Mouse (Mus musculus): ENCODE measurements around the gene Shoc2. TPM values are rescaled to one million over a fixed set of nuclear protein-coding genes. Genes with fewer than 3 reads are reported as not detected.

Shoc2 gene
- polyA plus RNA-seq, 1 experiment = 35.5 TPM

DNA sequence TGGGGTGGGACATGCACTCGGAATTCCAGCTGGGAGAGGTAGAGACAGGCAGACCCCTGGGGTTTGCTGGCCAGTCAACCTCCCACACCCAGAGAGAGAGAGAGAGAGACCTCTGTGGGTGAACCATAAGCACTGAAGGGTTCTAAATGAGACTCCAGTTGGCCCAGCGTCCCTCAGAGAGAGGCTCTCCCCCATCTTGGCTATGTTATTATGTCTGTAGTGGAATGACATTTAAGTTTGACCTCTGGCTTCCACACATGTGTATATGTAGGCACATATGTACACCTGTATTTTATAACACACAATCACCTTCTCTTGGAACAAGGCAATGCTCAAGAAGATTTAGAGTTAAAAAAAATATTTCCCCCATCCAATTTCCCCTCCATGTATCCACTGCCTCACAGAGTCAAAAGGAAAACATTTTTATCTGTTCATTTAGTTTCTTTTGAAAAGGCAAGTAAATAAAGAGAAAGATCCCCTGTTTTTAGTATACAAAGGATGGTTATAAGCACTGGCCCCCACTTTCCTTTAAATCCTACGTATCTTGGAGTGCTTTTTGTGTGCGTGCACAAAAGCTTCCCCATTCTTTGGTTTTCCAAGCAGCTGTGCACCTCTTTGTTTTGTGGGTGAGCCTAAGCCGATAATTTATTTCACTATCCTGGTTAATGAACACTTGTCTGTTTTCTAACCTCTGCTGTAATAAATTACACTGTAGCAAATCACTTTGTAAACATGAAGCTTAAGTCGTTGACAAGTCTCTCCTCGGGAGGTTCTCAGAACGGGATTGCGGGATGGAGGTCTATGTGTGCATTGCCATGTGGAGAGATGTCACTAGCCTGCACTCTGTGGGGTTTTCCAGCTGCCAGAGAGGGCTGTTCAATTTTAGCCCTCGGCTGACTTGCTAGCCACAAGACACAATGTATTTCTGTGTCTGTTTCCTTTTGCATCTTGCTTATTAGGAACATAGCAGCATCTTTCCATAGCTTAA is 132.6 kb downstream of the Shoc2 start:
- no peak overlapping the region for H3K4me3 ChIP-seq (ENCODE audit: insufficient read depth, low read length)
- H3K27ac ChIP-seq (ENCODE audit: insufficient read depth, low read depth, low read length) = no peak overlapping the region
- no peaks in the 10 kb centered on the region for H3K4me1 ChIP-seq (ENCODE audit: control insufficient read depth, insufficient read depth, low read length)
- TF ChIP-seq POLR2A (IDR thresholded peaks at IDR 0.05; ENCODE audit: borderline replicate concordance, low read depth, low read length) = no peak
- no peak for TF ChIP-seq CTCF (IDR thresholded peaks at IDR 0.05; ENCODE audit: low read depth, low read length)

DNA sequence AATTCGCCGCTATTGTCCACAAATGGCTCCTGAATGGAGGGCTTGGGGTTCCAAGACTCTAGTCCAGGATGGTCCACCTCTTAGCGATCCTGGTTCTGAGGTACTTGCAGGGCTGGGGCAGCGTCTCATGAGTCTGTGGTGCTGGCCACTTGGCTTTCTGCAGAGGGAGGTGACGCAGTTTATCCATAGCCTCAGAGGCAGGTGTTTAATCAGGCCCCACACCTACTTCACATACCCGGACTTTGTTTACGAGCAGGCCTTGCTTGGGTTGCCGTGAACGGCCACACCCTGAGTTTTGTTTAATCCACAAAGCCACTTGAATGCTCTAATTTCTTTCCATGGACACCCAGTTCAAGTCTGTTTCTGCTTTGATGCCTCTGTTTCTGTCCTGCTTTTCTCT is 137.2 kb downstream of the Shoc2 start:
- Histone ChIP-seq H3K4me1 (ENCODE audit: control insufficient read depth, insufficient read depth, low read length) (no peaks in the 10 kb centered on the region), H3K4me3 (ENCODE audit: insufficient read depth, low read length) (no peak overlapping the region)
- no peak for TF ChIP-seq POLR2A (IDR thresholded peaks at IDR 0.05; ENCODE audit: borderline replicate concordance, low read depth, low read length)
- TF ChIP-seq CTCF (IDR thresholded peaks at IDR 0.05; ENCODE audit: low read depth, low read length) = no peak

DNA sequence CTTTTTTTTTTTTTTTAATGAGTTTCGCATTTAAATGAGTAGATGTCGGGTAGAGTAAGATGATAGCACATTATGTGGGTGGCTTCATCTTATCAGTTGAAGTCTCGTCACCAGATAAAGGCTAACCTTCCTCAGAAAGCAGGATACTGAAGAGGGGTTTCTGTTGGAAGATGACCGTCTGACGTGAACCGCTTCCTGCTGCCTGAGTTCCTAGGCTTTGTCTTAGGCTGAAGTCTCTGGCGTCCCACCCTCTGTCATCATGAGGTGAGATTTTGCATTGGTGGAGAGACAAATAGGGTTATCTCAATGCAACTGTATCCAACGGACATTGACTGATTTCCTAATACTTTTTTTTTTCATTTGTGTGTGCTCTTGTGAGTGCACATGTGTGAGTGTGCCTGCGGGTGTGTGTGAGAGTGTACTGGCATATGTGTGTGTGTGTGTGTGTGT is 137.6 kb downstream of the Shoc2 start:
- no peaks in the 10 kb centered on the region for H3K4me1 ChIP-seq (ENCODE audit: control insufficient read depth, insufficient read depth, low read length)
- no peak overlapping the region for H3K4me3 ChIP-seq (ENCODE audit: insufficient read depth, low read length)
- H3K27ac ChIP-seq (ENCODE audit: insufficient read depth, low read depth, low read length) = no peak overlapping the region
- TF ChIP-seq POLR2A (IDR thresholded peaks at IDR 0.05; ENCODE audit: borderline replicate concordance, low read depth, low read length) (no peak), CTCF (IDR thresholded peaks at IDR 0.05; ENCODE audit: low read depth, low read length) (no peak)

More for the DNA sequence above, 137.2 kb downstream of the Shoc2 start:
- no peak overlapping the region for H3K27ac ChIP-seq (ENCODE audit: insufficient read depth, low read depth, low read length)

Other genes with a start within 250 kb of the Shoc2 start
- gene Pdcd4, start 52.1 kb upstream of the Shoc2 start, polyA plus RNA-seq (2012; ENCODE audit: insufficient read depth, insufficient read length, missing spikeins) = 36.7 and 41.5 TPM in 2 replicates
- 70.9 and 79.5 TPM in 2 replicates for gene Bbip1, start 321 bp downstream of the Shoc2 start, polyA plus RNA-seq (2012; ENCODE audit: insufficient read depth, insufficient read length, missing spikeins)
- 0.35 TPM in 1 of 2 replicates, not detected in the other for gene Adra2a, start 99.8 kb downstream of the Shoc2 start, polyA plus RNA-seq (2012; ENCODE audit: insufficient read depth, insufficient read length, missing spikeins)

All from bone marrow macrophage, adult 2 months (primary cell).